Mouse (Mus musculus) heart, embryonic 13.5 days (tissue): ENCODE data around the gene Ddost. TPM values are rescaled to one million over a fixed set of nuclear protein-coding genes. Genes with fewer than 3 reads are reported as not detected.

ENCODE experiments used
- ATAC-seq: fragments of 200-750 bp; cut with Nextera tagmentation; 2 replicates; pipeline ENCODE4 v1.8.0; 2017; ENCODE audit warnings: moderate TSS enrichment; ENCODE audit not compliant: insufficient number of reproducible peaks, low FRiP score, low TSS enrichment; ENCODE audit errors: extremely low read depth
- H3K27ac ChIP-seq: fragments of 300-500 bp; sonication (generic); replicated peaks from 2 replicates; pipeline ENCODE4 v1.5.1; 2015; ENCODE audit warnings: moderate library complexity, mild to moderate bottlenecking, inconsistent platforms
- H3K27me3 ChIP-seq: fragments of 300-500 bp; sonication (generic); replicated peaks from 2 replicates; pipeline ENCODE4 v1.6.1; 2015; ENCODE audit warnings: mild to moderate bottlenecking, inconsistent platforms
- H3K36me3 ChIP-seq: fragments of 300-500 bp; sonication (generic); 2 replicates; pipeline ENCODE4 v1.6.1; 2015; ENCODE audit warnings: mild to moderate bottlenecking, inconsistent platforms
- H3K4me1 ChIP-seq: fragments of 300-500 bp; sonication (generic); 2 replicates; pipeline ENCODE4 v1.6.1; 2015; ENCODE audit warnings: inconsistent platforms
- H3K4me2 ChIP-seq: fragments of 300-500 bp; sonication (generic); 2 replicates; pipeline ENCODE4 v1.6.1; 2015; ENCODE audit warnings: inconsistent platforms, mild to moderate bottlenecking, moderate library complexity
- H3K4me3 ChIP-seq: fragments of 300-500 bp; sonication (generic); 2 replicates; pipeline ENCODE4 v1.5.1; 2015; ENCODE audit warnings: moderate library complexity, mild to moderate bottlenecking, inconsistent platforms
- H3K9ac ChIP-seq: fragments of 300-500 bp; sonication (generic); 2 replicates; pipeline ENCODE4 v1.6.1; 2015; ENCODE audit warnings: inconsistent platforms, mild to moderate bottlenecking, moderate library complexity
- H3K9me3 ChIP-seq: fragments of 300-500 bp; sonication (generic); 2 replicates; pipeline ENCODE4 v1.6.1; 2016; ENCODE audit warnings: inconsistent platforms
- WGBS: fragments of 180-500 bp; shearing (Covaris S2); methylation state at CpG from one replicate; pipeline ENCODE4 v1.1.7; 2015; ENCODE audit warnings: mixed read lengths; 5-methylcytosine and 5-hydroxymethylcytosine counted together
- polyA plus RNA-seq: library from polyadenylated mRNA; unstranded; fragments of >200 nt; fragmentation: Nextera tagmentation; extraction: Ambion mirVana; gene quantifications from 2 replicates; pipeline ENCODE4 v1.2.1, GENCODE M21; 2015

The Ddost gene
- polyA plus RNA-seq, 1 experiment from 2014 or later: 291 TPM

- Histone ChIP-seq H3K4me1 (no peaks in the 10 kb centered on the region), H3K4me3 (no peak overlapping the region), H3K4me2 (no peak overlapping the region), H3K36me3 (peaks cover 97% of the 10 kb centered on the region), H3K9me3 (no peaks in the 10 kb centered on the region), H3K27me3 (no peaks in the 10 kb centered on the region), H3K27ac (no peak overlapping the region), H3K9ac (no peak overlapping the region)
- no peak for ATAC-seq
- WGBS: 88% methylated on average over 3 of the region's 3 CpGs
Observed at GRCm38 (mm10) chr4:138312105-138312504, 7.6 kb downstream of the Ddost start.

GRCm38 (mm10) chr4:138313021-138313420, 8.5 kb downstream of the Ddost start:
- no peak for ATAC-seq
- no peaks in the 10 kb centered on the region for H3K27me3 ChIP-seq
- no peak overlapping the region for H3K4me2 ChIP-seq
- H3K9me3 ChIP-seq: no peaks in the 10 kb centered on the region
- H3K4me3 ChIP-seq: no peak overlapping the region
- H3K27ac ChIP-seq: no peak overlapping the region
- no peaks in the 10 kb centered on the region for H3K4me1 ChIP-seq
- H3K9ac ChIP-seq: no peak overlapping the region
- peaks cover 97% of the 10 kb centered on the region for H3K36me3 ChIP-seq
- WGBS: 88% methylated on average over 11 of the region's 11 CpGs

- H3K4me3 ChIP-seq: no peak overlapping the region
- H3K9me3 ChIP-seq: no peaks in the 10 kb centered on the region
- no peak overlapping the region for H3K27ac ChIP-seq
- H3K4me1 ChIP-seq: no peaks in the 10 kb centered on the region; the same call in 1 of the 2 replicates
- WGBS: 87% methylated on average over 4 of the region's 4 CpGs
- no peaks in the 10 kb centered on the region for H3K27me3 ChIP-seq
- H3K4me2 ChIP-seq: no peak overlapping the region
- ATAC-seq: no peak
- H3K36me3 ChIP-seq: peaks cover 92% of the 10 kb centered on the region
- no peak overlapping the region for H3K9ac ChIP-seq
Observed at GRCm38 (mm10) chr4:138313795-138314194, 9.3 kb downstream of the Ddost start.

GRCm38 (mm10) chr4:138315781-138316180, 11.3 kb downstream of the Ddost start:
- Histone ChIP-seq H3K4me3 (no peak overlapping the region), H3K4me1 (peaks cover 6% of the 10 kb centered on the region), H3K27me3 (no peaks in the 10 kb centered on the region), H3K36me3 (peaks cover 85% of the 10 kb centered on the region), H3K27ac (no peak overlapping the region), H3K4me2 (no peak overlapping the region), H3K9ac (no peak overlapping the region), H3K9me3 (no peaks in the 10 kb centered on the region)
- WGBS: 68% methylated on average over 9 of the region's 9 CpGs
- ATAC-seq: no peak

GRCm38 (mm10) chr4:138316369-138316768, 11.8 kb downstream of the Ddost start:
- Histone ChIP-seq H3K9ac (no peak overlapping the region), H3K9me3 (no peaks in the 10 kb centered on the region), H3K27ac (no peak overlapping the region), H3K4me3 (no peak overlapping the region), H3K4me1 (peaks cover 12% of the 10 kb centered on the region), H3K36me3 (peaks cover 79% of the 10 kb centered on the region), H3K4me2 (no peak overlapping the region), H3K27me3 (no peaks in the 10 kb centered on the region)
- no peak for ATAC-seq
- 85% methylated on average over 6 of the region's 6 CpGs for WGBS

GRCm38 (mm10) chr4:138318509-138319266, 14.2 kb downstream of the Ddost start:
- 51% methylated on average over 6 of the region's 6 CpGs for WGBS
- no peak for ATAC-seq
- no peak overlapping the region for H3K4me2 ChIP-seq
- H3K27ac ChIP-seq: no peak overlapping the region
- no peaks in the 10 kb centered on the region for H3K27me3 ChIP-seq
- no peak overlapping the region for H3K4me3 ChIP-seq
- H3K36me3 ChIP-seq: peaks cover 56% of the 10 kb centered on the region
- no peaks in the 10 kb centered on the region for H3K9me3 ChIP-seq
- peaks cover 35% of the 10 kb centered on the region for H3K4me1 ChIP-seq
- no peak overlapping the region for H3K9ac ChIP-seq

GRCm38 (mm10) chr4:138319508-138319907, 15.0 kb downstream of the Ddost start:
- no peak for ATAC-seq
- H3K36me3 ChIP-seq: peaks cover 48% of the 10 kb centered on the region
- no peak overlapping the region for H3K4me3 ChIP-seq
- no peak overlapping the region for H3K9ac ChIP-seq
- H3K27me3 ChIP-seq: no peaks in the 10 kb centered on the region
- peaks cover 43% of the 10 kb centered on the region for H3K4me1 ChIP-seq
- no peaks in the 10 kb centered on the region for H3K9me3 ChIP-seq
- 34% methylated on average over 10 of the region's 10 CpGs for WGBS
- H3K4me2 ChIP-seq: no peak overlapping the region
- no peak overlapping the region for H3K27ac ChIP-seq

GRCm38 (mm10) chr4:138320711-138321110, 16.2 kb downstream of the Ddost start:
- H3K27me3 ChIP-seq: no peaks in the 10 kb centered on the region
- peaks cover 48% of the 10 kb centered on the region for H3K4me1 ChIP-seq
- ATAC-seq: no peak
- no peak overlapping the region for H3K4me3 ChIP-seq
- H3K9me3 ChIP-seq: no peaks in the 10 kb centered on the region
- peak overlapping the region; percentile 47; the same call in 1 of the 2 replicates for H3K9ac ChIP-seq
- H3K4me2 ChIP-seq: no peak overlapping the region
- peaks cover 36% of the 10 kb centered on the region for H3K36me3 ChIP-seq
- no peak overlapping the region for H3K27ac ChIP-seq
- WGBS: 58% methylated on average over 11 of the region's 11 CpGs

- H3K4me3 ChIP-seq: no peak overlapping the region
- no peaks in the 10 kb centered on the region for H3K27me3 ChIP-seq
- no peak overlapping the region for H3K27ac ChIP-seq
- no peak overlapping the region for H3K4me2 ChIP-seq
- H3K9ac ChIP-seq: no peak overlapping the region
- peaks cover 29% of the 10 kb centered on the region for H3K36me3 ChIP-seq
- no peak for ATAC-seq
- H3K4me1 ChIP-seq: peaks cover 51% of the 10 kb centered on the region
- 73% methylated on average over 7 of the region's 7 CpGs for WGBS
- no peaks in the 10 kb centered on the region for H3K9me3 ChIP-seq
Observed at GRCm38 (mm10) chr4:138321488-138321887, 17.0 kb downstream of the Ddost start.

- Histone ChIP-seq H3K4me3 (no peak overlapping the region), H3K4me2 (no peak overlapping the region), H3K27me3 (no peaks in the 10 kb centered on the region), H3K4me1 (peaks cover 55% of the 10 kb centered on the region), H3K9me3 (no peaks in the 10 kb centered on the region), H3K36me3 (peaks cover 17% of the 10 kb centered on the region), H3K27ac (peak overlapping the region; percentile 99), H3K9ac (no peak overlapping the region)
- no peak for ATAC-seq
- 46% methylated on average over 4 of the region's 4 CpGs for WGBS
Observed at GRCm38 (mm10) chr4:138322692-138323091, 18.2 kb downstream of the Ddost start.

GRCm38 (mm10) chr4:138323753-138324152, 19.2 kb downstream of the Ddost start:
- WGBS: 43% methylated on average over 4 of the region's 4 CpGs
- Histone ChIP-seq H3K27me3 (no peaks in the 10 kb centered on the region), H3K27ac (peak overlapping the region; percentile 99), H3K4me2 (peak overlapping the region; percentile 45), H3K9ac (peak overlapping the region; percentile 69), H3K36me3 (peaks cover 12% of the 10 kb centered on the region), H3K9me3 (no peaks in the 10 kb centered on the region), H3K4me3 (no peak overlapping the region), H3K4me1 (peaks cover 55% of the 10 kb centered on the region)
- no peak for ATAC-seq

- ATAC-seq: no peak
- Histone ChIP-seq H3K9me3 (no peaks in the 10 kb centered on the region), H3K9ac (0 out of 2 replicates have a peak overlapping the region, but pooled peaks have one; percentile 69), H3K4me3 (no peak overlapping the region), H3K36me3 (peaks cover 12% of the 10 kb centered on the region), H3K4me1 (peaks cover 55% of the 10 kb centered on the region), H3K27me3 (peaks cover 3% of the 10 kb centered on the region; the same call in 1 of the 2 replicates), H3K27ac (peak overlapping the region; percentile 99), H3K4me2 (peak overlapping the region; percentile 45)
- 78% methylated on average over 3 of the region's 3 CpGs for WGBS
Observed at GRCm38 (mm10) chr4:138324451-138324850, 19.9 kb downstream of the Ddost start.
